Mouse (Mus musculus): ENCODE results near the gene Sbk1.

GRCm38 (mm10) chr7:126293091-126293490, 20.7 kb downstream of the Sbk1 start:
- TF ChIP-seq EP300 (IDR thresholded peaks at IDR 0.05; ENCODE audit: insufficient read depth, low read depth, low read length) (no peak), POLR2A (IDR thresholded peaks at IDR 0.05; ENCODE audit: insufficient read depth, low read length) (no peak)

All from ES-Bruce4 (cell line).